Mouse (Mus musculus): Measurements from ENCODE around the gene Stx1a.

- TF ChIP-seq CTCF (IDR thresholded peaks at IDR 0.05; ENCODE audit: control insufficient read depth, insufficient read depth, insufficient read length) (no peak), MYOG (IDR thresholded peaks at IDR 0.05; ENCODE audit: control insufficient read depth, extremely low read depth, insufficient read length) (no peak), MYOD1 (IDR thresholded peaks at IDR 0.05; ENCODE audit: control insufficient read depth, insufficient read length, low read depth) (no peak)
Observed at GRCm38 (mm10) chr5:135001309-135001708, 22.0 kb upstream of the Stx1a start.
